Mouse (Mus musculus) megakaryocyte, embryonic 14.5 days (primary cell): ENCODE results near the gene Olfr764-ps1. TPM values are rescaled to one million over a fixed set of nuclear protein-coding genes. Genes with fewer than 3 reads are reported as not detected.
"Not testable (repeated sequence)": the region's sequence is repeated elsewhere in the genome, so short reads cannot be mapped to it uniquely, and the experiment has no call there.

Experiments
- H3K27me3 ChIP-seq: replicated peaks from 2 replicates; pipeline ENCODE3; 2012; ENCODE audit warnings: inconsistent platforms
- H3K36me3 ChIP-seq: replicated peaks from 2 replicates; pipeline ENCODE3; 2012; ENCODE audit warnings: low read length, inconsistent platforms, mixed read lengths
- H3K4me1 ChIP-seq: 2 replicates; pipeline ENCODE4 v1.6.1; 2012; ENCODE audit warnings: inconsistent platforms
- H3K4me3 ChIP-seq: replicated peaks from 2 replicates; pipeline ENCODE3; 2012; ENCODE audit warnings: moderate library complexity, mild to moderate bottlenecking, inconsistent platforms
- H3K9me3 ChIP-seq: 2 replicates; pipeline ENCODE4 v1.6.1; 2012; ENCODE audit warnings: inconsistent platforms
- FLI1 ChIP-seq: IDR thresholded peaks from 2 replicates; pipeline ENCODE4 v1.6.1; 2012; ENCODE audit warnings: low read length, inconsistent platforms, mixed read lengths
- GATA1 ChIP-seq: IDR thresholded peaks from 3 replicates; pipeline ENCODE4 v1.6.1; 2012; ENCODE audit warnings: mixed read lengths, low read length, inconsistent platforms, borderline replicate concordance
- polyA plus RNA-seq: library from polyadenylated mRNA; stranded (reverse); fragments of >175 nt; gene quantifications from 2 replicates; pipeline ENCODE4 v1.2.3, GENCODE M21; 2012; ENCODE audit warnings: low replicate concordance; ENCODE audit not compliant: insufficient read depth

Olfr764-ps1 gene
- polyA plus RNA-seq, 1 experiment, result not detected

GRCm38 (mm10) chr10:129004032-129004920 is 35.4 kb downstream of the Olfr764-ps1 start:
- H3K27me3 ChIP-seq, result peaks cover 2% of the 10 kb centered on the region
- peaks cover 9% of the 10 kb centered on the region; the same call in 1 of the 2 replicates for H3K4me1 ChIP-seq
- H3K36me3 ChIP-seq, result no peaks in the 10 kb centered on the region
- TF ChIP-seq GATA1, result no peak
- TF ChIP-seq FLI1, result no peak
- peaks cover 63% of the 10 kb centered on the region for H3K9me3 ChIP-seq
- no peak overlapping the region for H3K4me3 ChIP-seq

GRCm38 (mm10) chr10:128996523-128997040 is 43.1 kb downstream of the Olfr764-ps1 start:
- no peaks in the 10 kb centered on the region for H3K27me3 ChIP-seq
- H3K4me3 ChIP-seq, result peak overlapping the region; percentile 62
- H3K4me1 ChIP-seq, result peaks cover 12% of the 10 kb centered on the region; the same call in 1 of the 2 replicates
- H3K9me3 ChIP-seq, result peaks cover 10% of the 10 kb centered on the region
- TF ChIP-seq GATA1 (no peak), FLI1 (no peak)
- no peaks in the 10 kb centered on the region for H3K36me3 ChIP-seq

- Histone ChIP-seq H3K36me3 (no peaks in the 10 kb centered on the region), H3K27me3 (no peaks in the 10 kb centered on the region), H3K4me3 (no peak overlapping the region), H3K9me3 (peaks cover 8% of the 10 kb centered on the region), H3K4me1 (peaks cover 17% of the 10 kb centered on the region)
- TF ChIP-seq FLI1 (no peak), GATA1 (no peak)
Measured at GRCm38 (mm10) chr10:128995796-128996195, 43.9 kb downstream of the Olfr764-ps1 start.

- Histone ChIP-seq H3K4me3 (no peak overlapping the region), H3K9me3 (no peaks in the 10 kb centered on the region), H3K27me3 (peaks cover 4% of the 10 kb centered on the region), H3K36me3 (no peaks in the 10 kb centered on the region), H3K4me1 (peaks cover 16% of the 10 kb centered on the region)
- TF ChIP-seq FLI1 (no peak), GATA1 (no peak)
Measured at GRCm38 (mm10) chr10:128990994-128991393, 48.7 kb downstream of the Olfr764-ps1 start.

GRCm38 (mm10) chr10:128990129-128990850 is 49.4 kb downstream of the Olfr764-ps1 start:
- peaks cover 10% of the 10 kb centered on the region for H3K4me1 ChIP-seq
- not testable (repeated sequence) for H3K4me3 ChIP-seq, H3K27me3 ChIP-seq, H3K36me3 ChIP-seq, H3K9me3 ChIP-seq

GRCm38 (mm10) chr10:128989131-128989530 is 50.6 kb downstream of the Olfr764-ps1 start, which contains the start of gene Olfr9:
Gene Olfr9, plus strand, starts transcription at chr10:128989431.
- H3K9me3 ChIP-seq, H3K36me3 ChIP-seq, H3K4me3 ChIP-seq, H3K27me3 ChIP-seq: not testable (repeated sequence)
- peaks cover 12% of the 10 kb centered on the region for H3K4me1 ChIP-seq

Other genes starting within 250 kb of the Olfr764-ps1 start
- gene Mmp19, start 249.0 kb downstream of the Olfr764-ps1 start, polyA plus RNA-seq, result 3.4 TPM in 1 of 2 replicates, not detected in the other
- 13.4 and 18.2 TPM in 2 replicates for gene Dnajc14, start 235.8 kb downstream of the Olfr764-ps1 start, polyA plus RNA-seq
- 0.95 and 2.0 TPM in 2 replicates for gene Tmem198b, start 235.5 kb downstream of the Olfr764-ps1 start, polyA plus RNA-seq
- gene Sarnp, start 222.6 kb downstream of the Olfr764-ps1 start, polyA plus RNA-seq, result 13.5 TPM in 1 of 2 replicates, not detected in the other
- 13.9 TPM in 1 of 2 replicates, not detected in the other for gene Ormdl2, start 218.3 kb downstream of the Olfr764-ps1 start, polyA plus RNA-seq
- 0.18 TPM in 1 of 2 replicates, not detected in the other for gene Gdf11, start 148.2 kb downstream of the Olfr764-ps1 start, polyA plus RNA-seq
- 17.7 and 57.2 TPM in 2 replicates for gene Cd63, start 138.9 kb downstream of the Olfr764-ps1 start, polyA plus RNA-seq
- 15.8 and 37.7 TPM in 2 replicates for gene Rdh5, start 117.0 kb downstream of the Olfr764-ps1 start, polyA plus RNA-seq
- gene Bloc1s1, start 115.9 kb downstream of the Olfr764-ps1 start, polyA plus RNA-seq, result 56.5 and 587 TPM in 2 replicates
- gene Itga7, start 106.1 kb downstream of the Olfr764-ps1 start, polyA plus RNA-seq, result 1.1 and 1.9 TPM in 2 replicates
- not detected in 2 replicates for gene Mettl7b, start 78.9 kb downstream of the Olfr764-ps1 start, polyA plus RNA-seq
- not detected in 2 replicates for gene Olfr9, start 50.5 kb downstream of the Olfr764-ps1 start, polyA plus RNA-seq
- gene Olfr763, start 29.1 kb downstream of the Olfr764-ps1 start, polyA plus RNA-seq, result not detected in 2 replicates
- not detected in 2 replicates for gene Olfr765, start 10.1 kb upstream of the Olfr764-ps1 start, polyA plus RNA-seq
- not detected in 2 replicates for gene Olfr766-ps1, start 29.1 kb upstream of the Olfr764-ps1 start, polyA plus RNA-seq
- gene Olfr767, start 43.0 kb upstream of the Olfr764-ps1 start, polyA plus RNA-seq, result not detected in 2 replicates
- 2.6 TPM in 1 of 2 replicates, not detected in the other for gene Olfr768, start 59.5 kb upstream of the Olfr764-ps1 start, polyA plus RNA-seq
- gene Olfr769, start 78.0 kb upstream of the Olfr764-ps1 start, polyA plus RNA-seq, result not detected in 2 replicates
- gene Olfr770, start 99.1 kb upstream of the Olfr764-ps1 start, polyA plus RNA-seq, result not detected in 2 replicates
- not detected in 2 replicates for gene Olfr771, start 124.9 kb upstream of the Olfr764-ps1 start, polyA plus RNA-seq
- not detected in 2 replicates for gene Olfr772, start 138.0 kb upstream of the Olfr764-ps1 start, polyA plus RNA-seq
- gene Olfr773, start 147.5 kb upstream of the Olfr764-ps1 start, polyA plus RNA-seq, result not detected in 2 replicates
- gene Olfr774, start 196.3 kb upstream of the Olfr764-ps1 start, polyA plus RNA-seq, result not detected in 2 replicates
- gene Olfr775, start 208.5 kb upstream of the Olfr764-ps1 start, polyA plus RNA-seq, result not detected in 2 replicates
- gene Olfr776, start 219.2 kb upstream of the Olfr764-ps1 start, polyA plus RNA-seq, result not detected in 2 replicates
- gene Olfr777, start 231.6 kb upstream of the Olfr764-ps1 start, polyA plus RNA-seq, result not detected in 2 replicates